Mouse (Mus musculus): ENCODE measurements around the gene Pdxp. TPM values are rescaled to one million over a fixed set of nuclear protein-coding genes. Genes with fewer than 3 reads are reported as not detected.

Gene Pdxp
- polyA plus RNA-seq (2015; fragmentation: Illumina TruSeq; extraction: RNeasy Lipid Tissue Mini Kit (QIAGEN cat#74804); ENCODE audit: low read depth, low replicate concordance), result 188 TPM

DNA sequence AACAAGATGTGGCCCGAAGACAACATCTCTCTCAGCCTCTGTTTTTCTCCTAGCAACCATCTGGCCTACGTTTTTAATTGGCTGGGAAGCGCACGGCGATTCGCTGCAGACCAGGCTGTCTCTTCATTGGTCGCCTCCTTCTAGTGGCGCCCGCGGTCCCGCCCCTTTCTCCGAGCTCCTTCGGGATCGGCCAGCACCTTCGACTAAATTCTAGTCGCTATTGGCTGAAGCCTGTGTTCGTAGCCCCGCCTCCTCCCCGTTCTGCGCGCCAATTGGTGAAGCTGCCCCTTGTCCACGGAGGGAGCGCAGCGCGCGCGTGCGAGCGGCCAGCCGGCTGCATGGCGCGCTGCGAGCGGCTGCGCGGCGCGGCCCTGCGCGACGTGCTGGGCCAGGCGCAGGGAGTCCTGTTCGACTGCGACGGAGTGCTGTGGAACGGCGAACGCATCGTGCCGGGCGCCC is at the start of gene Pdxp:
TSS of gene Pdxp (plus strand) at position 288 of the 459 bp plus-strand sequence.

DNA sequence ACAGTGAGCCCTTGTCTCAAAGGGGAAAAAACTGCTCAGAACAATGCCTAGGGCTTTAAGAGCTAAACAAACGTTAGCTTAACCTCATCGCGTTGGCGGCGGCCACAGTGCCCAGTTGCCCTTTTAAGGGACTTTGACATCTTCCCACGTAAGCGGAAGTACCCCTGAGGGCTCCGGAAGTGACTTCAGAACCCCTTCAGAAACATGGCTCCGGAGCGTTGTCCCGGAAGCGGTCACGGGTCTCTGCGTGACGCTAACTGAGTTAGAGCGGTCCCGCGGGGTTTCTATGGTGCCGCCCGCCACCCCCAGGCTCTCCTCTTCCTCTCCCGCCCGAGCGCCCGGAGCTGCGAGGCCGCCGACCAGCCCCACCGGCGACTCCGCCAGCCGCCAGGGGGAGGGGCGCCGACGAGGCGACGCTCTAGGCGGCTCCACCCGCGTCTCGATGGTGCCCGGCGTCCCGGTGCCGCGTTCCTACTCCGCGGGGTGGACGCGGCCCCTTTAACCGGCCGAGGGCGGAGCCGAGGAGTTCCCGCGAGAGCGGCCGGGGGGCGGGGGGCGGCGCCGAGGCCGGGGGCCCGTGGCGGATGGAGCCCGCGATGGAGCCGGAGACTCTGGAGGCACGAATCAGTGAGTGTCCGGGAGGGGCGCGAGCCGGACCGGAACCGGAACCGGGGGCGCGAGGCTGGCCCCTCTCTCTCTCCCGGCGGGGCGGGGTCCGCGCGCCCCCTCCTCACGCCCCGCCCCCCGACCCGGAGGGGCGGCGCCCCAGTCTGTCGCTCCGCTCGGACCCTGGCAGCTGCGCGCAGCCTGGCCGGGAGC is 36.5 kb upstream of the Pdxp start, which contains the start of gene Gga1:
TSS of gene Gga1 (plus strand) at position 200 of the 819 bp plus-strand sequence.

DNA sequence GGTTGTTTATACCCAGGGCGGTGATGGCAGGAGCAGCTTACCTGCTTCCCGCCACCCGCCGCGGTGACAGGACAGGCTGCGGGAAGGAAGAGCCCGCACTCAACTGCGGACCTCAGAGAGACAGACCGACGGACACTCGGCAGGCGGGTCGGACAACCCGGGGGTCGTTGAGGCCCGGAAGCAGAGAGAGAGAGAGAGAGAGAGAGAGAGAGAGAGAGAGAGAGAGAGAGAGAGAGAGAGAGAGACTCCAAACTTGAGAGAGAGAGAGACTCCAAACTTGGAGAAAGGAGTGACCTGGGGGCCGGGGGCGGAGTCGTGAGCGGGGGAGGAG is 14.3 kb upstream of the Pdxp start, which contains the start of gene Gm49510:
TSS of gene Gm49510 (plus strand) at position 259 of the 331 bp plus-strand sequence.

GRCm38 (mm10) chr15:78899740-78900584 is 13.8 kb upstream of the Pdxp start, which contains the start of gene Sh3bp1:
Gene Sh3bp1 (plus strand): TSS chr15:78899768.

GRCm38 (mm10) chr15:78926021-78926919 is 12.6 kb downstream of the Pdxp start, which contains the start of gene Lgals1:
Gene Lgals1 (plus strand): TSS chr15:78926725.

DNA sequence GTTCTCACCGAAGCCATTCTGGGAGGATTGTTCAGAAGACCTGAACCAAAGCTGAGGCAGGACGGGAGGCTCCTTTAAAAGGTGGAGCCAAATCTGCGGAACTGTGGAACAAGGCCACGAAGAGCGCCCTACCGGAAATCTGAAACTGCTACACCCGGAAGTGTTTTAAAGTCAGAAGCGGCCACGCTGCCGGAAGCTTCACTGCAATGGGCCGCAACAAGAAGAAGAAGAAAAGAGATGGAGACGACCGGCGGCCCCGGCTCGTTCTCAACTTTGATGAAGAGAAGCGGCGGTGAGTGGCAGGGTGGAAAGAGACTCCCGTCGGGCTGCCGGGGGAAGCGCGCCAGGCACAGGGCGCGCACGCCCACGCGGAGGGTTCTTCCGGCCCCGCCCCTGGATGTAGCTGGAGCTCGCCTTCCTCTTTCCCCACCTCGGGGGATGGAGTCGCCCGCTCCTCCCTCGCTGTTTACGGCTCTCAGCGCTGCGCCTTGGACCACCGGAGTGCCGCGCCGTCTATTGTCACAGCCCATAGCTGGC is 21.1 kb downstream of the Pdxp start, which contains the start of gene Nol12:
TSS of gene Nol12 (plus strand) at position 150 of the 537 bp plus-strand sequence.

DNA sequence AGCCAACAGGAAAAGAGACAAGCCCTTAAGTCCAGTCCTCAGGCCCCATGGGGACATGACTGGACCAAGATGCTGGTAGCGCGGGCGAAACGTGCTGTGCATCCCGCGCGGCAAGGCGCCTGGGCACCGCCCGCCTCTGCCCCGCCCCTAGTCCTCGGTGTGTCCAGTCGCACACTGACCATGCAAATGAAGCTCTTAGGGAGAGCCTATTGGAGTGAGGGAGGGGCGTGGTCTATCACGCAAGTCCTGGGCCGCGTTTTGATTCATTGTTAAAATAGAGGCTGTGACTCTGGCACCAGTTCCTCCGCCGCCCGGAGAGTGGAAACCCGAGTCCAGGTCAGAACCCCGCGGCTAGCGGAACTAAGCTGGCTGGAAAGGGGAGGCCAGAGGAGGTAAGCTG is 33.9 kb downstream of the Pdxp start, which contains the start of gene Triobp:
TSS of gene Triobp (plus strand) at position 68 of the 400 bp plus-strand sequence.

Other genes with a start within 250 kb of the Pdxp start
- 49.3 TPM for gene Elfn2, start 195.1 kb upstream of the Pdxp start, polyA plus RNA-seq (2015; fragmentation: Illumina TruSeq; extraction: RNeasy Lipid Tissue Mini Kit (QIAGEN cat#74804); ENCODE audit: low read depth, low replicate concordance)
- 3.7 TPM for gene Mfng, start 140.4 kb upstream of the Pdxp start, polyA plus RNA-seq (2015; fragmentation: Illumina TruSeq; extraction: RNeasy Lipid Tissue Mini Kit (QIAGEN cat#74804); ENCODE audit: low read depth, low replicate concordance)
- 3.1 TPM for gene Card10, start 110.9 kb upstream of the Pdxp start, polyA plus RNA-seq (2015; fragmentation: Illumina TruSeq; extraction: RNeasy Lipid Tissue Mini Kit (QIAGEN cat#74804); ENCODE audit: low read depth, low replicate concordance)
- 21.6 TPM for gene Cdc42ep1, start 71.3 kb upstream of the Pdxp start, polyA plus RNA-seq (2015; fragmentation: Illumina TruSeq; extraction: RNeasy Lipid Tissue Mini Kit (QIAGEN cat#74804); ENCODE audit: low read depth, low replicate concordance)
- not detected for gene Lgals2, start 58.4 kb upstream of the Pdxp start, polyA plus RNA-seq (2015; fragmentation: Illumina TruSeq; extraction: RNeasy Lipid Tissue Mini Kit (QIAGEN cat#74804); ENCODE audit: low read depth, low replicate concordance)
- 48.9 TPM for gene Gga1, start 36.7 kb upstream of the Pdxp start, polyA plus RNA-seq (2015; fragmentation: Illumina TruSeq; extraction: RNeasy Lipid Tissue Mini Kit (QIAGEN cat#74804); ENCODE audit: low read depth, low replicate concordance)
- gene Gm49510, start 14.3 kb upstream of the Pdxp start, polyA plus RNA-seq (2015; fragmentation: Illumina TruSeq; extraction: RNeasy Lipid Tissue Mini Kit (QIAGEN cat#74804); ENCODE audit: low read depth, low replicate concordance), result not detected
- 21.5 TPM for gene Sh3bp1, start 14.2 kb upstream of the Pdxp start, polyA plus RNA-seq (2015; fragmentation: Illumina TruSeq; extraction: RNeasy Lipid Tissue Mini Kit (QIAGEN cat#74804); ENCODE audit: low read depth, low replicate concordance)
- gene Lgals1, start 12.8 kb downstream of the Pdxp start, polyA plus RNA-seq (2015; fragmentation: Illumina TruSeq; extraction: RNeasy Lipid Tissue Mini Kit (QIAGEN cat#74804); ENCODE audit: low read depth, low replicate concordance), result 46.4 TPM
- 42.8 TPM for gene Nol12, start 21.0 kb downstream of the Pdxp start, polyA plus RNA-seq (2015; fragmentation: Illumina TruSeq; extraction: RNeasy Lipid Tissue Mini Kit (QIAGEN cat#74804); ENCODE audit: low read depth, low replicate concordance)
- 7.6 TPM for gene Triobp, start 33.8 kb downstream of the Pdxp start, polyA plus RNA-seq (2015; fragmentation: Illumina TruSeq; extraction: RNeasy Lipid Tissue Mini Kit (QIAGEN cat#74804); ENCODE audit: low read depth, low replicate concordance)
- 136 TPM for gene H1f0, start 114.5 kb downstream of the Pdxp start, polyA plus RNA-seq (2015; fragmentation: Illumina TruSeq; extraction: RNeasy Lipid Tissue Mini Kit (QIAGEN cat#74804); ENCODE audit: low read depth, low replicate concordance)
- not detected for gene Galr3, start 128.0 kb downstream of the Pdxp start, polyA plus RNA-seq (2015; fragmentation: Illumina TruSeq; extraction: RNeasy Lipid Tissue Mini Kit (QIAGEN cat#74804); ENCODE audit: low read depth, low replicate concordance)
- gene Ankrd54, start 149.0 kb downstream of the Pdxp start, polyA plus RNA-seq (2015; fragmentation: Illumina TruSeq; extraction: RNeasy Lipid Tissue Mini Kit (QIAGEN cat#74804); ENCODE audit: low read depth, low replicate concordance), result 20.0 TPM
- 88.2 TPM for gene Eif3l, start 161.3 kb downstream of the Pdxp start, polyA plus RNA-seq (2015; fragmentation: Illumina TruSeq; extraction: RNeasy Lipid Tissue Mini Kit (QIAGEN cat#74804); ENCODE audit: low read depth, low replicate concordance)
- 24.2 TPM for gene Micall1, start 195.0 kb downstream of the Pdxp start, polyA plus RNA-seq (2015; fragmentation: Illumina TruSeq; extraction: RNeasy Lipid Tissue Mini Kit (QIAGEN cat#74804); ENCODE audit: low read depth, low replicate concordance)
- gene Polr2f, start 227.1 kb downstream of the Pdxp start, polyA plus RNA-seq (2015; fragmentation: Illumina TruSeq; extraction: RNeasy Lipid Tissue Mini Kit (QIAGEN cat#74804); ENCODE audit: low read depth, low replicate concordance), result 122 TPM
- gene 1700088E04Rik, start 227.3 kb downstream of the Pdxp start, polyA plus RNA-seq (2015; fragmentation: Illumina TruSeq; extraction: RNeasy Lipid Tissue Mini Kit (QIAGEN cat#74804); ENCODE audit: low read depth, low replicate concordance), result 13.7 TPM